Mouse (Mus musculus): Measurements from ENCODE around the gene Lrrc75b.

DNA sequence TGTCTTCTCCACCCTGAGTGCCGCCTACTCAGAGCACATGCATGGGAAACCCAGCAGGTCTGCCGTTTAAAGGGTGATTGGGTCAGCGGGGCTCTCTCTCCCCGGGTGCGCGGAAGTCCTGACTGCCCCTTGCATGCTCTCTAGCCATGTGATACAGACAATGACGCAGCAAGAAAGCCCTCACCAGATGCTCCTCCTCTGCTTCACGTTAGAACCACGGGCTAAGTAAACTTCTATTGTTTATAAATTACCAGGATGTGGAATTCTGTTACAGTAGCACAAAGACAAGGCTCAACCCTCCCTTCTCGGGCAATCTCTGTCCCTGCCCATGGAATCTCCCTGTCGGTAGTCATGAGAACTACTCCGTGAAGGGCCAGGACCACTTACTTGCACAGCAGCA lies 9.0 kb downstream of the Lrrc75b start:
- TF ChIP-seq CTCF (IDR thresholded peaks at IDR 0.05; ENCODE audit: low read depth) (peak; percentile 42), EP300 (optimal IDR thresholded peaks at IDR 0.05) (no peak)
